Mouse (Mus musculus) myocyte (in vitro differentiated cells): ENCODE data around the gene Acr.

Source experiments
- CEBPB ChIP-seq: IDR thresholded peaks from 2 replicates; pipeline ENCODE4 v1.6.1; 2011; ENCODE audit warnings: mild to moderate bottlenecking, moderate library complexity; ENCODE audit not compliant: poor library complexity, insufficient read depth, severe bottlenecking
- E2F4 ChIP-seq: IDR thresholded peaks from one replicate; pipeline ENCODE4 v1.6.1; 2011; ENCODE audit warnings: mild to moderate bottlenecking, control low read depth, moderate library complexity; ENCODE audit not compliant: insufficient read depth
- MAX ChIP-seq: IDR thresholded peaks from one replicate; pipeline ENCODE4 v1.6.1; 2011; ENCODE audit warnings: low read depth, mild to moderate bottlenecking, control low read depth
- MYOD1 ChIP-seq, 3 experiments: IDR thresholded peaks; one replicate each; pipeline ENCODE4 v1.6.1; 2011; ENCODE audit warnings: control low read depth in 2 of 3, low read depth in 2 of 3, mild to moderate bottlenecking in 2 of 3, moderate library complexity in 1 of 3; ENCODE audit not compliant: insufficient read length in 2 of 3, control insufficient read depth in 1 of 3
- MYOG ChIP-seq, 3 experiments: IDR thresholded peaks; one replicate each; pipeline ENCODE4 v1.6.1; 2011; ENCODE audit warnings: control low read depth in 2 of 3, low read depth in 2 of 3, mild to moderate bottlenecking in 2 of 3; ENCODE audit not compliant: insufficient read length in 2 of 3, control insufficient read depth in 1 of 3, insufficient read depth in 1 of 3
- POLR2A ChIP-seq: IDR thresholded peaks from one replicate; pipeline ENCODE4 v1.6.1; 2011; ENCODE audit warnings: low read depth, mild to moderate bottlenecking, control low read depth, moderate library complexity; ENCODE audit not compliant: insufficient read length
- POLR2AphosphoS2 ChIP-seq: IDR thresholded peaks from one replicate; pipeline ENCODE4 v1.6.1; 2011; ENCODE audit warnings: low read depth, control low read depth; ENCODE audit not compliant: insufficient read length
- REST ChIP-seq: IDR thresholded peaks from one replicate; pipeline ENCODE4 v1.6.1; 2011; ENCODE audit warnings: mild to moderate bottlenecking, control low read depth, moderate library complexity; ENCODE audit not compliant: insufficient read depth, insufficient read length
- TCF12 ChIP-seq: IDR thresholded peaks from one replicate; pipeline ENCODE4 v1.6.1; 2011; ENCODE audit warnings: mild to moderate bottlenecking, control low read depth; ENCODE audit not compliant: poor library complexity, insufficient read depth, severe bottlenecking

DNA sequence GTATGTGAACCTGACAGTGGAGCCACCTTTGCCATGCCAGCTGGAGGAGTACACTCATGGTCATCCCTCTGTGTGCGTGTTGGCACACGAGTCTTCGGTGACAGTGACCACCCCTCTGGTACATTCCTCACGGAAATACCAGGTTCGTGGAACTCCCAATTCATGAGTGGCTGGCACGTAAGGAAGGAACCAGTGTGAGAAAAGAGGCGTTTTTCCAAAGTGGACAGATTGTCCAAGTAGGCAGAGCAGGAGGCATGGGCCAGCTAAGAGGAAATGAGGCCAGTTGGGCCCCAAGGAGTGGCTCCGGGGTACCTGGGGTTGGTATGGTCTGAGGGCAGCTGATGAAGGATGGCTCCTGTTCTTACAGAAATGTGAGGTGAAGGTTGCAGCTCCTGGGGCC, 42.7 kb upstream of the Acr start:
- TF ChIP-seq POLR2AphosphoS2: no peak
- no peak for TF ChIP-seq E2F4
- TF ChIP-seq POLR2A: no peak
- no peak for TF ChIP-seq REST
- TF ChIP-seq CEBPB: no peak
- no peak for TF ChIP-seq TCF12
- no peak for TF ChIP-seq MAX
- TF ChIP-seq MYOD1 (IDR thresholded peaks at IDR 0.05; ENCODE audit: control insufficient read depth in 1 of 3, insufficient read length in 2 of 3, low read depth in 2 of 3): no peak
- no peak for TF ChIP-seq MYOG (IDR thresholded peaks at IDR 0.05; ENCODE audit: control insufficient read depth in 1 of 3, insufficient read depth in 1 of 3, insufficient read length in 2 of 3, low read depth in 2 of 3)
